Mouse (Mus musculus) MEL (cell line): ENCODE results near the gene C130026I21Rik.
"Not testable (repeated sequence)": the region's sequence is repeated elsewhere in the genome, so short reads cannot be mapped to it uniquely, and the experiment has no call there.

Experiments used
- CTCF ChIP-seq, 3 experiments: IDR thresholded peaks in 2 of 3; conservative IDR thresholded peaks in 1 of 3; 2 replicates each; pipeline ENCODE4 v1.5.1; 2011 to 2012; ENCODE audit warnings: low read length in 3 of 3, low read depth in 2 of 3, mild to moderate bottlenecking in 2 of 3, improper control_type of control experiment in 1 of 3, inconsistent platforms in 1 of 3, mixed read lengths in 1 of 3, moderate library complexity in 1 of 3; ENCODE audit not compliant: control insufficient read depth in 1 of 3, insufficient read depth in 1 of 3, poor library complexity in 1 of 3, severe bottlenecking in 1 of 3
- E2F4 ChIP-seq: IDR thresholded peaks from 2 replicates; pipeline ENCODE4 v1.6.1; 2011; ENCODE audit warnings: low read depth, low read length, improper control_type of control experiment, borderline replicate concordance
- EP300 ChIP-seq, 2 experiments: IDR thresholded peaks; 2 replicates each; pipeline ENCODE4 v1.6.1; 2011; ENCODE audit warnings: improper control_type of control experiment in 2 of 2, low read length in 2 of 2, low read depth in 1 of 2, mild to moderate bottlenecking in 1 of 2
- GABPA ChIP-seq: IDR thresholded peaks from 2 replicates; pipeline ENCODE4 v1.6.1; 2012; ENCODE audit warnings: low read depth, mild to moderate bottlenecking, inconsistent platforms, low read length, improper control_type of control experiment, moderate library complexity
- HCFC1 ChIP-seq: IDR thresholded peaks from 2 replicates; pipeline ENCODE4 v1.6.1; 2012; ENCODE audit warnings: low read depth, mild to moderate bottlenecking, inconsistent platforms, low read length, improper control_type of control experiment, moderate library complexity
- MAX ChIP-seq: IDR thresholded peaks from 2 replicates; pipeline ENCODE4 v1.6.1; 2011; ENCODE audit warnings: low read length, improper control_type of control experiment
- MAZ ChIP-seq: IDR thresholded peaks from 2 replicates; pipeline ENCODE4 v1.6.1; 2012; ENCODE audit warnings: low read depth, mild to moderate bottlenecking, inconsistent platforms, low read length, improper control_type of control experiment
- SMC3 ChIP-seq: IDR thresholded peaks from 2 replicates; pipeline ENCODE4 v1.6.1; 2011; ENCODE audit warnings: low read depth, low read length, improper control_type of control experiment
- USF1 ChIP-seq: IDR thresholded peaks from 2 replicates; pipeline ENCODE4 v1.6.1; 2014; ENCODE audit warnings: low read depth, mild to moderate bottlenecking, inconsistent platforms, low read length, improper control_type of control experiment, moderate library complexity
- ZC3H11A ChIP-seq: IDR thresholded peaks from 2 replicates; pipeline ENCODE4 v1.6.1; 2012; ENCODE audit warnings: low read depth, mild to moderate bottlenecking, inconsistent platforms, low read length, improper control_type of control experiment
- ZKSCAN1 ChIP-seq: IDR thresholded peaks from 2 replicates; pipeline ENCODE4 v1.6.1; 2012; ENCODE audit warnings: low read depth, mild to moderate bottlenecking, inconsistent platforms, low read length, improper control_type of control experiment, moderate library complexity

- not testable (repeated sequence) for TF ChIP-seq CTCF (IDR thresholded peaks at IDR 0.05 in 2 of 3, conservative IDR thresholded peaks at IDR 0.05 in 1 of 3; ENCODE audit: control insufficient read depth in 1 of 3, insufficient read depth in 1 of 3, low read depth in 2 of 3, low read length in 3 of 3, poor library complexity in 1 of 3, severe bottlenecking in 1 of 3); GABPA; USF1; MAX; EP300 (IDR thresholded peaks at IDR 0.05; ENCODE audit: low read depth in 1 of 2, low read length in 2 of 2); ZC3H11A; HCFC1; SMC3; MAZ; ZKSCAN1; E2F4
These were observed 277.1 kb downstream of the C130026I21Rik start for GRCm38 (mm10) chr1:84993235-84993634.
